Mouse (Mus musculus) cortical plate, adult 2 months (tissue): ENCODE results near the gene Crb3. TPM values are rescaled to one million over a fixed set of nuclear protein-coding genes. Genes with fewer than 3 reads are reported as not detected.

Experiments used
- H3K27ac ChIP-seq: fragments of 200-500 bp; 2 replicates; pipeline ENCODE4 v1.5.1; 2012; ENCODE audit warnings: low read length, control low read depth, inconsistent platforms; ENCODE audit not compliant: insufficient read depth
- H3K4me1 ChIP-seq: fragments of 200-500 bp; 2 replicates; pipeline ENCODE4 v1.6.1; 2011; ENCODE audit warnings: low read length; ENCODE audit not compliant: control insufficient read depth, insufficient read depth
- H3K4me3 ChIP-seq: fragments of 200-500 bp; 2 replicates; pipeline ENCODE4 v1.5.1; 2011; ENCODE audit warnings: mild to moderate bottlenecking, low read length, control low read depth; ENCODE audit not compliant: insufficient read depth
- CTCF ChIP-seq: fragments of 200-500 bp; IDR thresholded peaks from 2 replicates; pipeline ENCODE4 v1.5.1; 2011; ENCODE audit warnings: mild to moderate bottlenecking, control low read depth, low read length; ENCODE audit not compliant: insufficient read depth; ENCODE audit errors: extremely low read depth
- POLR2A ChIP-seq: fragments of 200-500 bp; IDR thresholded peaks from 2 replicates; pipeline ENCODE4 v1.6.1; 2011; ENCODE audit warnings: mild to moderate bottlenecking, low read length, control low read depth; ENCODE audit not compliant: insufficient read depth; ENCODE audit errors: extremely low read depth
- polyA plus RNA-seq: library from polyadenylated mRNA; depleted of rRNA; stranded (reverse); fragments of >200 nt; gene quantifications from 2 replicates; pipeline ENCODE4 v1.2.3, GENCODE M21; 2012; rRNA removed

The Crb3 gene
- polyA plus RNA-seq, 1 experiment = 1.6 TPM

DNA sequence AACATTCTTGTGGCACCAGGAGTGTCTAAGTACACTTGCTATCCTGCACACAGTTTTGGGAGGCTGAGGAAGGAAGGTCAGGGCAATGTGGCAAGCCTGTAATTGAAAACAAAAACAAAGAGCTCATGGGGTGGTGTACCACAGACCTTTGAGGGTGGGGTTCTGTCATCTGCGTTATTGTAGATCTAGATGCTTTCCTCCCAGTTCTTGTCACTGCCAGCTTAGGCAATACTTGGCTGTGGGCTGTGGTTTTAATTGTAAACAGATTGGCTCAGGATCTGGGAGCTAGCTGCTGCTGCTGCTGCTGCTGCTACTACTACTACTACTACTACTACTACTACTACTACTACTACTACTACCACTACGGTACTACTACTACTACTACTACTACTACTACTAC, 43.4 kb downstream of the Crb3 start:
- H3K4me1 ChIP-seq = no peaks in the 10 kb centered on the region
- H3K27ac ChIP-seq = no peak overlapping the region
- no peak overlapping the region for H3K4me3 ChIP-seq
- TF ChIP-seq CTCF (no peak), POLR2A (no peak)

DNA sequence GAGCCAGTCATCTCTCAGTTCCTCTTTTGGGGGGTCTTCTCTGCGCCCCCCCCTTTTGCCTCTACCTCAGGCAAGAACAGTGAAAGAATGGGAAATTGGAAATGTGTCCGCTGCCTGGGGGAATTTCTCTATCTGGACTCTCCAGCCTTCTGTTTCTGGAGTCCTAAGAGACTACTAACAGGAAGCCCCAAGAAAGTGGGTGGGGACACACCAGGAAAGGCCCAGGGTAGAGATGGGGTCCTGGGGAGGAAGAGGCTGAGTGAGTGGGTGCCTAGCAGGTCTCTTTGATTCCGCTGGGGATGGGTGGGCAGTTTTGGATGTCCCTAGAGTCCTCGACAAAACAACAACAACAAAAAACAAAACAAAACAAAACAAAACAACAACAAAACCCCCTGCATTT, 45.6 kb downstream of the Crb3 start:
- Histone ChIP-seq H3K27ac (no peak overlapping the region), H3K4me1 (no peaks in the 10 kb centered on the region), H3K4me3 (no peak overlapping the region)
- TF ChIP-seq POLR2A (no peak), CTCF (no peak)

DNA sequence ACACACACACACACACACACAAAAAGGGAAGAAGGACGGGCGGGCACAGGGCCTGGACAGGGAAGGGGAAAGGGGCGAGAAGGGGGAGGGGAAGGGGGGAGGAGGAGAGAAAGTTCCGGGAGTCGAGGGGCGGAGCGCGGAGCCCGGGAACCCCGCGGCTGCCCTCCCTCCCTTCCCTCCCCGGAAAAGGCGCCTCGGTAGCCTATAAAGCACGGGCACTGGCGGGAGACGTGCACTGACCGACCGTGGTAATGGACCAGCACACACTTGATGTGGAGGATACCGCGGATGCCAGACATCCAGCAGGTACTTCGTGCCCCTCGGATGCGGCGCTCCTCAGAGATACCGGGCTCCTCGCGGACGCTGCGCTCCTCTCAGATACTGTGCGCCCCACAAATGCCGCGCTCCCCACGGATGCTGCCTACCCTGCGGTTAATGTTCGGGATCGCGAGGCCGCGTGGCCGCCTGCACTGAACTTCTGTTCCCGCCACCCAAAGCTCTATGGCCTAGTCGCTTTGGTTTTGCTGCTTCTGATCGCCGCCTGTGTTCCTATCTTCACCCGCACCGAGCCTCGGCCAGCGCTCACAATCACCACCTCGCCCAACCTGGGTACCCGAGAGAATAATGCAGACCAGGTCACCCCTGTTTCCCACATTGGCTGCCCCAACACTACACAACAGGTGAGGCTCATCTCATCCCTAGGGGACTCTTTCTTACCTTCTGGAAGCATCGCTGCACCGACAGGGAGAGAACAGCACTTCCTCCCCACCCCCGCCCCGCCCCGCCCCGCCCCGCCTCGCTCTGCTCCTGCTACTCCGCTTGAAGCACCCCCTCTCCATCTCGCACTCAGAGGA, 46.5 kb downstream of the Crb3 start, which contains the start of gene Tnfsf9:
Gene Tnfsf9 (plus strand): TSS at position 145 of the 854 bp plus-strand sequence.
- no peaks in the 10 kb centered on the region for H3K4me1 ChIP-seq
- H3K4me3 ChIP-seq = peak within 1 kb of the TSS; percentile 62
- H3K27ac ChIP-seq = no peak within 1 kb of the TSS
- TF ChIP-seq POLR2A = 0 out of 2 replicates have a peak, but pooled peaks have one; percentile 22
- no peak for TF ChIP-seq CTCF

DNA sequence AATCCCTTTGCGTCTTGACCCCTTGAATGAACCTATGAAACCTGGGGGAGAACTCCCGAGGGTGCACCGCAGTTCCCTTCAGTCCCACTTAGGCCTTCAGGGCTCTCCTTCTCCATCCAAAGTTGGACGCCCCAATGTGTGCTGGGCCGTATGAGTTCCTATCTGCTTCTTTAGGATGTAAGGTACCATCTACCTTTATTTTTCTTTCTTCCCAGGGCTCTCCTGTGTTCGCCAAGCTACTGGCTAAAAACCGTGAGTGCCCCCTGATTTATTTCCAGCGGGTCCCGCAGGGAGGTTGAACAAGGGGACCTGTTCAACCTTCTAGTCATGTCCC, 47.1 kb downstream of the Crb3 start:
- TF ChIP-seq CTCF = no peak
- no peak for TF ChIP-seq POLR2A
- Histone ChIP-seq H3K4me1 (no peaks in the 10 kb centered on the region), H3K27ac (no peak overlapping the region)

DNA sequence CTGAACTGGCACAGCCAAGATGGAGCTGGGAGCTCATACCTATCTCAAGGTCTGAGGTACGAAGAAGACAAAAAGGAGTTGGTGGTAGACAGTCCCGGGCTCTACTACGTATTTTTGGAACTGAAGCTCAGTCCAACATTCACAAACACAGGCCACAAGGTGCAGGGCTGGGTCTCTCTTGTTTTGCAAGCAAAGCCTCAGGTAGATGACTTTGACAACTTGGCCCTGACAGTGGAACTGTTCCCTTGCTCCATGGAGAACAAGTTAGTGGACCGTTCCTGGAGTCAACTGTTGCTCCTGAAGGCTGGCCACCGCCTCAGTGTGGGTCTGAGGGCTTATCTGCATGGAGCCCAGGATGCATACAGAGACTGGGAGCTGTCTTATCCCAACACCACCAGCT, 48.2 kb downstream of the Crb3 start:
- no peak for TF ChIP-seq CTCF
- no peak for TF ChIP-seq POLR2A
- no peak overlapping the region for H3K27ac ChIP-seq

More for the DNA sequence above, 47.1 kb downstream of the Crb3 start:
- peak overlapping the region; percentile 62; the same call in 1 of the 2 replicates for H3K4me3 ChIP-seq

DNA sequence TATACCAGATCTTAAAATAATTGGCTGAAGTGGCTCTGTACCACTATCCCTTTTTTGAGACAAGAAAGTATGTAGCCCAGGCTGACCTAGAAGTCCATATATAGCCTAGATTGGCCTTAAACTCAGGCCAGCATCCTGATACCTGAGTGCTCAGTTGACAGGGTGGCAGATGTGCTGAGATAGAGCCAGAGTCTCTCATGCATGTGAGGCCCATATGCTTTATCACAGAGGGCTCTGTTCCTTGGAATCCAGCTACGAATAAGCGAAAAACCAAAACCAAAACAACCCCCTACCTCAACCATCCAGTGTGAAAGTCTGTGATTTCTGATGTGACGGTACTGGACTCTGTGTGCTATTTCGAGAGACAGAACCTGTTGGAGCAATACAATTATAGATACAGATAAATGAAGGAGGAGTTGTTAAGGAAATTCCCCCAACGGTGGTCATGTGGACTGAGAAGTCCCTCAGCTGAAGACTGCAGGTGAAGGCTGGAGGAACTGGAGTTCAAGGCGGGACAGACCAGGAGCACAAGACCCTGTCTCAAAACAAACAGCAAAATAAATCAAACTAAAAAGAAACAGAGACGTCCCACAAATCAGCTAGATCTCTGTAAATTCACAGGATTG, 49.2 kb downstream of the Crb3 start:
- Histone ChIP-seq H3K27ac (no peak overlapping the region), H3K4me1 (no peaks in the 10 kb centered on the region), H3K4me3 (no peak overlapping the region)
- TF ChIP-seq CTCF (no peak), POLR2A (no peak)

More for the DNA sequence above, 48.2 kb downstream of the Crb3 start:
- Histone ChIP-seq H3K4me1 (no peaks in the 10 kb centered on the region), H3K4me3 (no peak overlapping the region)

DNA sequence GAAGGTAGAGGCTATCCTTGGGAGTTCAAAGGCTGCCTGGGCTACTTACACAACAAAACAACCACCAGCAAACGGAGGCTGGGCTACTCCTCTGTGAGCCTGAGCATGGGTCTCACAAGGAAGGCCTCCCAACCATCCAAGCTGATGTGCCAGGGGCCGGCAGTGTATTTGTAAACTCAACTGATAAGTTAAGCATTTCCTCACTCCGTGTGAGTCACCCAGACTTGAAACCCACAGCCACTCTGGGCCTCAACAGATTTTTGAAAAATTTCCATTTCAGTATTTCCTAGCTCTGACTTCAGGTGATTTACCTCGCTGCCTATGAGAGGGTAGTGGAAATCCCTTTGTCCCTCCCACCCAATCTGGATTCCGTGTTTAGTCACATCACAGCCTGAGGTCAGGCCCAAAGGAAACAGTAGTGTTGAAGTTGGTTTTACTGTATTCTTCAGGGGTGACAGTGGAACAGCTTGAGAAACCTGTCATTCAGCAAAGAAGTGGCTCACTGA, 49.8 kb downstream of the Crb3 start:
- no peak for TF ChIP-seq CTCF
- no peak for TF ChIP-seq POLR2A
- H3K4me3 ChIP-seq = no peak overlapping the region
- H3K27ac ChIP-seq = no peak overlapping the region
- no peaks in the 10 kb centered on the region for H3K4me1 ChIP-seq

DNA sequence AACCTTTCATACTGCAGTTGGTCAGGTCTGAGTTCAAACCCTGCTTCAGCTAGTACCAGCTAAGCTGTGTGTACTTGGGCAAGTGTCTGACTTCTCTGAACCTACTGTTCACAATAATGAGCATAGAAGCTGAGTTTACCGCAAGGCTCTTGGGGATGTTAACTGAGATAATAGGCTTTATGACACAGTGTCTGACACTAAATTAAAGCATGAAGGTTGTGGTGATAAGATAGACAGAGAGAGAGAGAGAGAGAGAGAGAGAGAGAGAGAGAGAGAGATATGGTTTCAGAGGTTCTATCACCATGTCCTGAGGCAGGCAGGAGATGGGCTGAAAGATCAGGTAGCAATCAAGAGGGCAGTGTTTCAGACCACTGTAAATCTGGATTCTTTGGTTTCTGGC, 51.1 kb downstream of the Crb3 start:
- Histone ChIP-seq H3K27ac (no peak overlapping the region), H3K4me1 (no peaks in the 10 kb centered on the region), H3K4me3 (no peak overlapping the region)
- TF ChIP-seq CTCF (no peak), POLR2A (no peak)

DNA sequence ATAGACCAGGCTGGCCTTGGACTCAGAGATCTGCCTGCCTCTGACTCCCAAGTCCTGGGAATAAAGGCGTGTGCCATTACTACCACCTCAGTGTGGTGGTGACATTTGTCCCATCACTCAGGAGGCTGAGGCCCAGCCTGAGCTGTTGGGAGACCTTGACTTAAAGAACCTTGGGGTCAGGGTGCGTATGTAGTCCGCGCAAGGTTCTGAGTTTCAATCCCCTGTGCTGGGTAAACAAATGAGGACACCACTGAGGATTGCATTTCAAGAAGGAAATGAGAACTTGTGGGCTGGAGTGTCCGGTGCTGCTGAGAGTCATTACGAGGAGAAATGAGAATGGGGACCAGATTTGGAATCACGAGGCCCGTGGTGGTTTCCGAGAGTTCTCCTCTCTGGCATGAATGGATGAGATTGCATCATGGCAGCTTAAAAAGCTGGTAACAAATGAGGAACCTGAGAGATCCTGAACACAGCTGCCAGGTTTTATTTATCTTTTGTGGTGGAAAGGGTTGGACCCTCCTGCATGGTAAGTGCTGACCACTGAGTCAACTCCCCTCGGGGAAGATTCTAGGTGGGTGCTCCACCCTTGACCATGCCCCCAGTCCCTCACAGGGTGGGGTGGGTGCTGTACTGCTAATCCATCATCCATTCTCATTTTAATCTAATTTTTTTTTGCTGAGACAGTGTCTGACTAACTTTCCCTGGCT, 54.0 kb downstream of the Crb3 start:
- Histone ChIP-seq H3K27ac (no peak overlapping the region), H3K4me3 (no peak overlapping the region), H3K4me1 (no peaks in the 10 kb centered on the region)
- TF ChIP-seq CTCF (no peak), POLR2A (no peak)

Other genes starting within 250 kb of the Crb3 start
- 2.6 and 3.2 TPM in 2 replicates for gene Rfx2, start 228.1 kb upstream of the Crb3 start, polyA plus RNA-seq
- gene Acsbg2, start 184.7 kb upstream of the Crb3 start, polyA plus RNA-seq = 0.09 TPM in 1 of 2 replicates, not detected in the other
- gene 1700061G19Rik, start 183.6 kb upstream of the Crb3 start, polyA plus RNA-seq = 0.06 and 0.09 TPM in 2 replicates
- gene Mllt1, start 123.7 kb upstream of the Crb3 start, polyA plus RNA-seq = 73.1 and 76.0 TPM in 2 replicates
- gene Acer1, start 77.0 kb upstream of the Crb3 start, polyA plus RNA-seq = not detected in 2 replicates
- gene Clpp, start 68.8 kb upstream of the Crb3 start, polyA plus RNA-seq = 139 and 146 TPM in 2 replicates
- gene Alkbh7, start 61.8 kb upstream of the Crb3 start, polyA plus RNA-seq = 32.1 and 35.4 TPM in 2 replicates
- not detected in 2 replicates for gene Pspn, start 59.1 kb upstream of the Crb3 start, polyA plus RNA-seq
- 73.3 and 80.0 TPM in 2 replicates for gene Gtf2f1, start 47.8 kb upstream of the Crb3 start, polyA plus RNA-seq
- 0.13 TPM in 1 of 2 replicates, not detected in the other for gene Gm17949, start 47.6 kb upstream of the Crb3 start, polyA plus RNA-seq
- 58.4 and 63.4 TPM in 2 replicates for gene Khsrp, start 27.6 kb upstream of the Crb3 start, polyA plus RNA-seq
- gene Slc25a41, start 17.5 kb upstream of the Crb3 start, polyA plus RNA-seq = 0.19 and 0.25 TPM in 2 replicates
- 319 and 330 TPM in 2 replicates for gene Slc25a23, start 758 bp downstream of the Crb3 start, polyA plus RNA-seq
- 2.3 and 2.8 TPM in 2 replicates for gene Dennd1c, start 19.4 kb downstream of the Crb3 start, polyA plus RNA-seq
- gene Tubb4a, start 28.7 kb downstream of the Crb3 start, polyA plus RNA-seq = 597 and 680 TPM in 2 replicates
- 0.93 and 1.0 TPM in 2 replicates for gene Tnfsf9, start 46.2 kb downstream of the Crb3 start, polyA plus RNA-seq
- gene Cd70, start 90.7 kb downstream of the Crb3 start, polyA plus RNA-seq = 0.25 and 0.29 TPM in 2 replicates
- gene Tnfsf14, start 135.1 kb downstream of the Crb3 start, polyA plus RNA-seq = 0.08 TPM in 1 of 2 replicates, not detected in the other
- 0.17 and 0.32 TPM in 2 replicates for gene C3, start 169.0 kb downstream of the Crb3 start, polyA plus RNA-seq
- 28.8 and 29.7 TPM in 2 replicates for gene Gpr108, start 189.3 kb downstream of the Crb3 start, polyA plus RNA-seq
- gene Trip10, start 190.3 kb downstream of the Crb3 start, polyA plus RNA-seq = 10.1 and 11.2 TPM in 2 replicates
- 3.6 TPM in 2 replicates for gene Vav1, start 220.0 kb downstream of the Crb3 start, polyA plus RNA-seq